Mouse (Mus musculus): ENCODE results near the gene Gtf2a2. TPM values are rescaled to one million over a fixed set of nuclear protein-coding genes. Genes with fewer than 3 reads are reported as not detected.
A peak's percentile ranks its signal among the peaks of the same experiment; 100 is the strongest.

The Gtf2a2 gene
- polyA plus RNA-seq, 1 experiment from 2014 or later: 264 TPM

DNA sequence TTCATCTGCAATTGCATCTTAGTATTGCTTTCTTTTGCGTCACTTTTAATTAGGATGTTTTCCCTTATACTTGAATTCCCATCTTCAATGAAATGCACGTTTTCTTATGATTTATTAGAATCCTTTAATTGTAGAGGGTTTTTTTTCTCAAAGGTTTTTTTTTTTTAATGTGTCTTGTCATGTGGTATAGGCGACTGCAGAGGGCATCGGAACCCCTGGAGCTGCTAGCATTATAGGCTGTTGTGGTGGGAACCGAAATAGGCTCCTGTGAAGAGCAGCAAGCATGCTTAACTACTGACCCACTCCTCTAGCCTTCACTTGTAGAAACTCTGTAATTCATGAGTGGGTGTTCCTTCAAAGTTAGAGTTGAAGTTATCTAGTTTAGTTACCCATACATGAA lies 22.0 kb upstream of the Gtf2a2 start:
- Histone ChIP-seq H3K4me3 (ENCODE audit: low read depth, low read length) (peak overlapping the region; percentile 98), H3K4me1 (ENCODE audit: control insufficient read depth, insufficient read depth, low read length) (peaks cover 11% of the 10 kb centered on the region), H3K36me3 (ENCODE audit: control insufficient read depth, insufficient read depth, low read length) (peaks cover 23% of the 10 kb centered on the region), H3K9ac (ENCODE audit: low read length) (peak overlapping the region; percentile 99), H3K27ac (ENCODE audit: low read depth, low read length) (no peak overlapping the region), H3K4me2 (ENCODE audit: low read length) (peak overlapping the region; percentile 65), H3K27me3 (replicated peaks; ENCODE audit: control insufficient read depth, insufficient read depth, low read length) (0 out of 2 replicates have a peak, but pooled peaks cover 2% of the 10 kb centered on the region), H3K9me3 (replicated peaks; ENCODE audit: control insufficient read depth, low read length) (no peaks in the 10 kb centered on the region)
- DNase-seq (ENCODE audit: low spot score) (peak; percentile 22), ATAC-seq (no peak)
- 11% methylated on average over 5 of the region's 5 CpGs for WGBS

DNA sequence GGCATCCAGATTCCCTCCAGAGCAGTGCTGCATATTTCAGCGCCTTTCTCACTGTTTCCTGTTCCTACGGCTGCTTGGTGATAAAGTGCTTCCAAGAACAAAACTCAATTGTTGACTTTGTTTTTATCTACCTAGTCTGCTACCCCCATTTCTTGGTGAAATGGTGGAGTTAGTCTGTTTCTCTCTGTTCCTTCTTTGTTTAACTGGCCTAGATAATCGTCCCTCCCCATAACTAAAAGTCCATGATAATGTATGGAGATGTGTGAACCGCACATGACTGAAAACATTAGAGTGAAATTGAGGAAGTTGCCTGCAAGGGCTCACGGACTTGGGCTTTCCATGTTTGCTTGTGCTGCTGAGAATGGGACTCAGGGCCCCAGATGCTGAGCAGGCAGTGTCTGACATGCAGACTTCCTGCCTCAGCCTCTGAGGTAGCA lies 19.5 kb upstream of the Gtf2a2 start:
- Histone ChIP-seq H3K9me3 (replicated peaks; ENCODE audit: control insufficient read depth, low read length) (no peaks in the 10 kb centered on the region), H3K27me3 (replicated peaks; ENCODE audit: control insufficient read depth, insufficient read depth, low read length) (0 out of 2 replicates have a peak, but pooled peaks cover 2% of the 10 kb centered on the region), H3K36me3 (ENCODE audit: control insufficient read depth, insufficient read depth, low read length) (peaks cover 42% of the 10 kb centered on the region), H3K9ac (ENCODE audit: low read length) (no peak overlapping the region), H3K4me3 (ENCODE audit: low read depth, low read length) (no peak overlapping the region), H3K4me1 (ENCODE audit: control insufficient read depth, insufficient read depth, low read length) (peaks cover 11% of the 10 kb centered on the region), H3K4me2 (ENCODE audit: low read length) (no peak overlapping the region), H3K27ac (ENCODE audit: low read depth, low read length) (no peak overlapping the region)
- DNase-seq (ENCODE audit: low spot score): no peak
- no peak for ATAC-seq
- WGBS: 85% methylated on average over 5 of the region's 5 CpGs

DNA sequence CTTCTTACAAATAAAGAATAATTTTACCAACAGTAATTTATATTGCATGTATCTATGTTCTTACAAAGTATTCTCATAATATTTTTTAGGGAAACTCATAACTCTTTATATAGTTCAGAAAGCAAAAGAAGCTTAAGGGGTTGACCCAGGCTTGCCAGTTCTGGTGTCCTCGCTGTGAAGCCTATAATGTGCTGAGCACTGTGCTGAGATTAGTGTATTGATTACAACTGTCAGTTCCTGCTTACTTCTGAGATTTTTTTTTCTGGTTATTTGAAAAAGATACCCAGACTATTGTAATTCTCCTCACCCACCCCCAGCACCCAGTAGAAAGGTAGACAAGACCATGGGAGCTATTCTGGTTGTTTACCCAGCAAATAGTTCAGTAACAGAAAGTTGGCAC lies 18.9 kb upstream of the Gtf2a2 start:
- no peak for DNase-seq (ENCODE audit: low spot score)
- Histone ChIP-seq H3K27me3 (replicated peaks; ENCODE audit: control insufficient read depth, insufficient read depth, low read length) (no peaks in the 10 kb centered on the region), H3K4me3 (ENCODE audit: low read depth, low read length) (no peak overlapping the region), H3K9me3 (replicated peaks; ENCODE audit: control insufficient read depth, low read length) (no peaks in the 10 kb centered on the region), H3K4me1 (ENCODE audit: control insufficient read depth, insufficient read depth, low read length) (peaks cover 11% of the 10 kb centered on the region), H3K27ac (ENCODE audit: low read depth, low read length) (no peak overlapping the region), H3K9ac (ENCODE audit: low read length) (no peak overlapping the region), H3K4me2 (ENCODE audit: low read length) (no peak overlapping the region), H3K36me3 (ENCODE audit: control insufficient read depth, insufficient read depth, low read length) (peaks cover 48% of the 10 kb centered on the region)
- WGBS: 82% methylated on average over 1 of the region's 1 CpGs
- ATAC-seq: no peak

DNA sequence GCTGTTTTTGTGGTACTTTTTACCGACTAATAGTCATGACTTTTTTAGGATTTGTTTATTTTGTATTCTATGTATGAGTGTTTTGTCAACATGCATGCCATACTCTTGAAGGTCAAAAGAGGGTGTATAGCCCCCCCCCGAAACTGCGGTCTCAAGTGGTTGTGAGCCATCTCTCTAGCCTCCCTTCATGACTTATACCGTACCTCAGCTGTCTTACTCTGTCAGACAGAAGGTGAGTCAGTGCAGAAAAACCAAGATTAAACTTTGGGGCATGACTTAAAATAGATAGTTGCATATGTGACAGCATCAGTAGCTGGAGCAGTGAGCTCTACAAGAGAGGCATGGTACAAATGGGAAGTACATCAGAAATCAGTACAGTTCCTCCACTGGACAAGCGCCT lies 17.8 kb upstream of the Gtf2a2 start:
- 94% methylated on average over 5 of the region's 5 CpGs for WGBS
- DNase-seq (ENCODE audit: low spot score) (no peak), ATAC-seq (no peak)
- Histone ChIP-seq H3K4me3 (ENCODE audit: low read depth, low read length) (no peak overlapping the region), H3K9ac (ENCODE audit: low read length) (no peak overlapping the region), H3K27ac (ENCODE audit: low read depth, low read length) (no peak overlapping the region), H3K36me3 (ENCODE audit: control insufficient read depth, insufficient read depth, low read length) (peaks cover 59% of the 10 kb centered on the region), H3K27me3 (replicated peaks; ENCODE audit: control insufficient read depth, insufficient read depth, low read length) (no peaks in the 10 kb centered on the region), H3K4me2 (ENCODE audit: low read length) (no peak overlapping the region), H3K4me1 (ENCODE audit: control insufficient read depth, insufficient read depth, low read length) (peaks cover 11% of the 10 kb centered on the region), H3K9me3 (replicated peaks; ENCODE audit: control insufficient read depth, low read length) (no peaks in the 10 kb centered on the region)

DNA sequence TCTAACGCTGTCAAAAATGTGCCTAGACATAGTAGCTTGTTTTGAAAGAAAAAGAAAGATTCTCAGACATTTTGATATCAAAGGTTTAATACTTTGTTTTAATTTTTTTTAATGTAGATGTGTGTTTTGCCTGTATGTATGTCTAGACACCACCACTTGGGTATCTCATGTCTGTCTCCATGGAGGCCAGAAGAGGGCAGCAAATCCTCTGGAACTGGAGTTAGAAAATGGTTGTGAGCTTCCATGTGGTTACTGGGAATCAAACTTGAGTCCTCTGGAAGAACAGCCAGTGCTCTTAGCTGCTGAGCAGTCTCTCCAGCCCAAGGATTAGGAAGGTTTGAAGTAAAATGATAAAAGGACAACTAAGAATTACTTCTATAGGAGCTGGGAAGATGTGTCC lies 13.0 kb upstream of the Gtf2a2 start:
- ATAC-seq (no peak), DNase-seq (ENCODE audit: low spot score) (no peak)
- H3K9me3 ChIP-seq (replicated peaks; ENCODE audit: control insufficient read depth, low read length): no peaks in the 10 kb centered on the region
- H3K36me3 ChIP-seq (ENCODE audit: control insufficient read depth, insufficient read depth, low read length): peaks cover 87% of the 10 kb centered on the region
- H3K27ac ChIP-seq (ENCODE audit: low read depth, low read length): no peak overlapping the region
- WGBS: 85% methylated on average over 1 of the region's 1 CpGs
- H3K4me2 ChIP-seq (ENCODE audit: low read length): no peak overlapping the region
- no peaks in the 10 kb centered on the region for H3K27me3 ChIP-seq (replicated peaks; ENCODE audit: control insufficient read depth, insufficient read depth, low read length)
- H3K4me1 ChIP-seq (ENCODE audit: control insufficient read depth, insufficient read depth, low read length): no peaks in the 10 kb centered on the region
- no peak overlapping the region for H3K4me3 ChIP-seq (ENCODE audit: low read depth, low read length)
- no peak overlapping the region for H3K9ac ChIP-seq (ENCODE audit: low read length)

DNA sequence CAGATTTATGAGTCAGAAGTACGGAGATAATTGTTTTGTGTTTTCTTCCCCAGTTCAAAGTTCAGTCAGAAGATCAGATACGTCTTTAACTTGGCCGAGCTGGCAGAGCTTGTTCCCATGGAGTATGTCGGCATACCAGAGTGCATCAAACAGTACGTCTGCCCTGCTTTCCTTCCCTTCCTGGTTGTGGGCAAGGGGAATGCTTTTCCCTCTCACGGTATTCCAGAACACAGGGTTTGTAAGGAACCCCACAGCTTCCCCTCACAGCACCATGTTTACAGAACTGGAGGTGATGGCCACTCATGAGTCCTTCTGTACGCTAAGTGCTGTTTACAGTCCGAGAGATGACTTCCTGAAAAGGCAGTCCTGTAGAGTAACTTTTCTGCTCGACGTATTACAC lies 8.8 kb upstream of the Gtf2a2 start:
- DNase-seq (ENCODE audit: low spot score): no peak
- peaks cover 87% of the 10 kb centered on the region for H3K36me3 ChIP-seq (ENCODE audit: control insufficient read depth, insufficient read depth, low read length)

DNA sequence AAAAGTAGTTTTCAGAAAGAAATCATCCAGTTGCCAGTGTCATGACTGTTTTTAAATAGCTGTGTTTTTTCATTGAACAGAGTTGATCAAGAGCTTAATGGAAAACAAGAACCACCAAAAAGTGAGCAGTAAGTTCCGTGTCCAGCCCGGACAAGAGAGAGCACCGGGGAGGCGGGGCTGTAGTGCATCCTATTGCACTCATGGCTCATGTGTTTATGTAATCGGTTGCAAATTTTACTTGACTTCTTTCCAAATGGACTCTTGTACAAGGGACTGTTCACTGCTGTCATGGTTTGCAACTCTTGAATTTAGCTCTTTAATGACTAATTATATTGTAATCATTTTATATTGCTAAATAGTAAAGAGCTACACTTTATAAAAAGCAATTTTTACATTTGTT lies 5.4 kb upstream of the Gtf2a2 start:
- ATAC-seq (no peak), DNase-seq (ENCODE audit: low spot score) (no peak)
- Histone ChIP-seq H3K4me3 (ENCODE audit: low read depth, low read length) (no peak overlapping the region), H3K4me1 (ENCODE audit: control insufficient read depth, insufficient read depth, low read length) (no peaks in the 10 kb centered on the region), H3K27ac (ENCODE audit: low read depth, low read length) (no peak overlapping the region), H3K9me3 (replicated peaks; ENCODE audit: control insufficient read depth, low read length) (no peaks in the 10 kb centered on the region), H3K36me3 (ENCODE audit: control insufficient read depth, insufficient read depth, low read length) (peaks cover 76% of the 10 kb centered on the region), H3K9ac (ENCODE audit: low read length) (no peak overlapping the region), H3K27me3 (replicated peaks; ENCODE audit: control insufficient read depth, insufficient read depth, low read length) (no peaks in the 10 kb centered on the region), H3K4me2 (ENCODE audit: low read length) (no peak overlapping the region)
- WGBS: 90% methylated on average over 5 of the region's 5 CpGs

More for the DNA sequence above, 8.8 kb upstream of the Gtf2a2 start:
- WGBS: 92% methylated on average over 10 of the region's 10 CpGs
- no peaks in the 10 kb centered on the region for H3K4me1 ChIP-seq (ENCODE audit: control insufficient read depth, insufficient read depth, low read length)
- no peak overlapping the region for H3K4me2 ChIP-seq (ENCODE audit: low read length)
- H3K27ac ChIP-seq (ENCODE audit: low read depth, low read length): no peak overlapping the region
- H3K9me3 ChIP-seq (replicated peaks; ENCODE audit: control insufficient read depth, low read length): no peaks in the 10 kb centered on the region
- H3K4me3 ChIP-seq (ENCODE audit: low read depth, low read length): no peak overlapping the region
- no peak overlapping the region for H3K9ac ChIP-seq (ENCODE audit: low read length)
- H3K27me3 ChIP-seq (replicated peaks; ENCODE audit: control insufficient read depth, insufficient read depth, low read length): no peaks in the 10 kb centered on the region
- no peak for ATAC-seq

DNA sequence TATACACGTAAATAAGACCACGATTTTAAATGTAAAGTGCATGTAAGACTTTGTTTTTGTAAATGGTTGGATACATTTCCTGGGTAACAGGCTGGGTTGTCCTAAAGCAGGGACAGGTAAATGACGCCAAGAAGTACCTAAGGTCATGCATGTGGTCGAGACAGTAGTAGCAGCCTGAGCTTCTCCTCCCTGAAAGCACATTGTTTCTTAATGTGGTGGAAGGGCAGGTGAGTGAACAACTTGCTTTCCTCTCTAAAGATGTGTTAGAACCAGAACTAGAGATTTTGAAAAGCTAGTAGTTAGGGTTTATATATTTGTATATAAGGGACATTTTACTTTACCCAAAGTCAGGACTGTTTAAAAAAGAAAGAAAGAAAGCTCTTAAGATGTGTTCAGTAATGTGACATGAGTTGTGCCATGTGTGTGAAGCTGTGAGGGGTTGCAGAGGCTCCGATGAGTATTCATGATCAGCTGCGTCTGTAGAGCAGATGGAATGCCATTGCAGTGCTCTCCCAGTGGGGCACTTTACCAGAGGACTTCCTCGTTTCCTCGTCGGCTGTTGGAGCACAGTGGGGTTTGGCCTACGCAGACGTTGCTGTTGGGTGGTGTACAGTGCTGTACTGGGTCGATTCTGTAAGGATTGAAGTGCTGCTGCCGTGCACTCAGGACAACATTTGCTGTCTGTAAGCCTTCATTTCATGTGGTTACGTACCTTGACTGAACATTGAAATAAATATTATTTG lies 4.7 kb upstream of the Gtf2a2 start:
- Histone ChIP-seq H3K27me3 (replicated peaks; ENCODE audit: control insufficient read depth, insufficient read depth, low read length) (no peaks in the 10 kb centered on the region), H3K9me3 (replicated peaks; ENCODE audit: control insufficient read depth, low read length) (no peaks in the 10 kb centered on the region), H3K36me3 (ENCODE audit: control insufficient read depth, insufficient read depth, low read length) (peaks cover 69% of the 10 kb centered on the region), H3K4me1 (ENCODE audit: control insufficient read depth, insufficient read depth, low read length) (no peaks in the 10 kb centered on the region), H3K4me2 (ENCODE audit: low read length) (no peak overlapping the region), H3K4me3 (ENCODE audit: low read depth, low read length) (no peak overlapping the region), H3K27ac (ENCODE audit: low read depth, low read length) (no peak overlapping the region), H3K9ac (ENCODE audit: low read length) (no peak overlapping the region)
- 91% methylated on average over 14 of the region's 14 CpGs for WGBS
- no peak for DNase-seq (ENCODE audit: low spot score)
- ATAC-seq: no peak

DNA sequence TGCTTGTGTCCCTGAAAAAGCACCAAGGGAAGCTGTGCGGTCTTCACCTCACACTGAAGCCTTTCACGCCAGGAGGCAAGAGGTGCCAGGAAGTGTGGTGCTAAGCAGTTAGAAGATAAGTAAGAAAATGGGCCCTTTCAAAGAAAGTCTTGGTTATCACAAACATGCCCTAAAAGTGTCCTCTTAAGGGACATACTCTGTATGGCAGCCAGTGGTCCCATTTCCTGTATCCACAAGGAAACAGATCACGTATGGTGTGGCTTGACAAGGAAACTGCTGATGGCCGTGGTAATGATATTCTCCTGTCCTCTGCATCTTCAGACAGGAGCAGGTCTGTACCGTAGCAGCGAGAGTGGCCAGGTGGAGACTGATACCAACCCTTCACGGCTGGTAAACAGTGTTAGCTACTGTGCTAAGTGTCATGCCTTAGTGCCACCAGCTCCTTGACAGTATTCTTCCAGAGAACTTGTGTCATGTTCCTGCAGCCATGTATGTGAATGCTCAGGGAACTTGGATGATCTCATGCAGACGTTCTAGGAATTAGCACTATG lies 2.5 kb upstream of the Gtf2a2 start:
- H3K4me3 ChIP-seq (ENCODE audit: low read depth, low read length): no peak overlapping the region
- 92% methylated on average over 8 of the region's 8 CpGs for WGBS
- DNase-seq (ENCODE audit: low spot score): no peak
- H3K9me3 ChIP-seq (replicated peaks; ENCODE audit: control insufficient read depth, low read length): no peaks in the 10 kb centered on the region
- no peak overlapping the region for H3K9ac ChIP-seq (ENCODE audit: low read length)
- H3K4me1 ChIP-seq (ENCODE audit: control insufficient read depth, insufficient read depth, low read length): peaks cover 9% of the 10 kb centered on the region
- no peak overlapping the region for H3K4me2 ChIP-seq (ENCODE audit: low read length)
- H3K27me3 ChIP-seq (replicated peaks; ENCODE audit: control insufficient read depth, insufficient read depth, low read length): no peaks in the 10 kb centered on the region
- peaks cover 51% of the 10 kb centered on the region for H3K36me3 ChIP-seq (ENCODE audit: control insufficient read depth, insufficient read depth, low read length)
- ATAC-seq: no peak
- no peak overlapping the region for H3K27ac ChIP-seq (ENCODE audit: low read depth, low read length)
